Mouse (Mus musculus): ENCODE data around the gene Prps1.
A peak's percentile ranks its signal among the peaks of the same experiment; 100 is the strongest.
"Not testable (repeated sequence)": the region's sequence is repeated elsewhere in the genome, so short reads cannot be mapped to it uniquely, and the experiment has no call there.

The Prps1 gene

DNA sequence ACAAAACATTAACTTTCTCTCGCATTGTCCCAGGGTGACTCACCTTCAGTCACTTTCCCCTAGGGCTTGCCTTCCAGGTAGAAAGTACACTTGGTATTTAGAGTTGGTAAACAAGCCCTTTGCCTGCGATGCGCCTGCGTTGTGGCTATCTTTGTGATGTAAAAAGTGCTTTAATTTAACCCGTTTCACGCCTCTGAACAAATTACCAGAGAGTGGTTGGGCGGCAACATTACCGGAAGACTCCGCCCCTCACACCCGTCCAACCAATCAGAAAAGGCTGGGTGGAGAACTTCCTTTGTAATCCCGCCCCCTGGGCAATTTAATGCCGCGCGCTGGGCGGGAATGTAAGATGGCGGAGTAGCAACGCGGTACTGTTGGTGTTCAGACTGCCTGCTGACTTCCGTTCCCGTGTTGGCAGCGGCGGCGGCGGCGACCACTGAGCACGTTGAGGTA lies at the start of gene Prps1:
Prps1 (plus strand) TSS at position 335 of the 453 bp plus-strand sequence.
- peak; percentile 65 for DNase-seq (ENCODE audit: low spot score)

DNA sequence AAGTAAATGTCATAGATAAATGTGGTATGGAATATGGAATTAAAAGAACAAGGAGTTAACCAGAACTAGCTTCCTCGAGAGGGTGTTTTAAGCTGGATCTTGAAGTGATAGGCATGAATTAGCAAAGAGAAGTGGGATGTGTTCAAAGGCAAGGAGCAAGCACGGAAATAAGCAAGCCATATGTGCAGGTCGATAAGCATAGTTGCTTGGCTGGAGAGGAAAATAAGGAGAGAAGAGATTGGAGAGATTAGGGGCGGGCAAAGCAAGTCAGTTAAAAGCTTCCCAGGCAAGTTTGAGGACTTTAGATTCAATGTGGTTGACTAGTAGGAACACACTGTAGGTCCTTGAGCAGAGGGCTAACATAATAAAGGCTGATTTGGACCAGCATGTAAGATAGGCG lies 48.8 kb upstream of the Prps1 start:
- no peak for DNase-seq (ENCODE audit: low spot score)

DNA sequence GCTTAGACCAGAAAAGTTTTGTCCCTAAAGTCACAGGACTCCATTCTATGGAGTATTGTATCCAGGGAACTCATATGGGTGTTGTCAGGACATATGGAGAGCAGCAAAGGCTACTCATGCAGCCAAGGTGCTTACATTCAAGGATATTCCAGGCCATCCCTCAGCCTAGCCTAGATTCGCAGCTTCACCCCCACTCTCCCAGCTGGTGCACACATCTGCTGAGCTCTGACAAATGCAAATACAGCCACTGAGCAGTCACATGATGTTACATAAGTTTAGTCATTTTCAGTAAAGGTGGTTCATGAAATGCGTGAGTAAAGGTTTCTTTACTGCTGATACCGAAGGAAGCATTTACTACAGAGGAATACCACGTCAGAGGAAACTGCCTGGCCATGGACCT lies 37.9 kb upstream of the Prps1 start:
- DNase-seq (ENCODE audit: low spot score): no peak

DNA sequence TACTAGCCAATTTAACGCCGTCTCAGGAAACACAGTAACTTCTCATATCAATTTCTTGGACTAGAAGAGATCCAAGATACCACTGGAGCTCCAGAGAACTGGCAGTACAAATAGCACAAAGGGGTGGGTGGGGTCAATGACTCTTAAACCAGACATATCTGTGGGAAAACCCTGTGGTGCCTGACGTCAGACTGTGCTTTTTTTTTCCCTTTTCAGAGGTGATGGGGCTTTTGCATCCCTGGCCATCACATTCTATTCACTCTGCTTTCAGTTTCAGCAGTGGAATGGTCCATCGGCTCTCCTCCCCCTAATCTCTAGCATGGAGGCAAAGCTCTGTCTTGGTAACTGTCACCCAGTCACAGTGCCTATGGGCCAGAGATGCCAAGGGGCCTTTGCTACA lies 29.3 kb upstream of the Prps1 start:
- DNase-seq (ENCODE audit: low spot score): no peak

DNA sequence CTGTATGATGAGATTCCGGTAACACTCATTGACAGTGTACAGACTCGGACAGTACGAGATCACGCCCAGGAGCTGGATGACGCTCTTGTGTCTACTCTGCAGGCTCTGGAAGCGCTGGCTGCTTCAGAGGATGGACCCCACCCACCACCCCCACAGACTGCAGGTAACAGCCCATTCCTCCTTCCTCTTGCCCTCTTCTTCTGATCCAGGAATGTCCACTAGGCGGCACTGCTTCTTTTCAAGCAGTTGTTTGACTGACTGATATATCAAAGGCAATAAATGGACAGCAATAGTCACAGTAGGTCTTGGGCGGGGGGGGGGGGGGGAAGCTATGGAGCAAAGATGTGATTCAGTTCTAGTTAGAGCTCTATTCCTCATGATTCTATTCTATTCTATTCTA lies 28.2 kb upstream of the Prps1 start:
- no peak for DNase-seq (ENCODE audit: low spot score)

DNA sequence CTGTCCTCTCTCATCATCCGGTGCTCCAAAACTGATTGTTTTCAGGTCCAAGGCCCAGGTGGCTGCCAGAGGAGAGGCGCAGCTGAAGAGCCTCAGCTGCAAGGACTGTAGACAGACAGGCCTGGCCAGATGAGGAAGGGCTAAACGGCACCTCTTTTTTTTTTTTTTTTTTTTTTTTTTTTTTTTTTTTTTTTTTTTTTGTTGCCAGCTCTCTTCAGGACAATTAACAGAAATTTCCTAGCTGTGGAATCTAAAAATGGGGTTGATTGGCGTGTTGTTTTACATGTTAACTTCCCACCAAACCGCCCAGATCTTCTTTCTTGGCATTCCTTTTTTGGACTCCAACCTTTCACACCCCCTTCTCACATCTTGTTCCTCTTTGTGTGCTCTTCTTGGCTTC lies 26.4 kb upstream of the Prps1 start:
- no peak for DNase-seq (ENCODE audit: low spot score)

DNA sequence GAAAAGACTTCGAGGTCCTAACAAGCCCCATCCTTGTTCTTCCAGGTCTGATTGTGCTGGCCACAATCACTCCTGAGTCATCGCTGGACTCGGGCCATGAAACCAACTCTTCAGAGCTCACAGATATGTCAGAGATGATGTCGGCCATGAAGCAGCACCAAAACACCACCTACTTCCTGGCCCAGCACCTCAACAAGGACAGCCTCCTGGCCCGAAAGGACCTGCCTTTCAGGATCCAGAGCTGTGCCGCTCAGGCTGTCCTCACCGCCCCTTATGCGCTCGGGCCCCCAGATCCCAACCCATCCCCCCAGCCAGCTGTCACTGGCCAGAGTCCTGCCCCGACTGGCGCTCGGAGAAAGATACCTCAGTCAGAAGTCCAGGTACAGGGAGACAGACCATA lies 25.9 kb upstream of the Prps1 start:
- no peak for DNase-seq (ENCODE audit: low spot score)

DNA sequence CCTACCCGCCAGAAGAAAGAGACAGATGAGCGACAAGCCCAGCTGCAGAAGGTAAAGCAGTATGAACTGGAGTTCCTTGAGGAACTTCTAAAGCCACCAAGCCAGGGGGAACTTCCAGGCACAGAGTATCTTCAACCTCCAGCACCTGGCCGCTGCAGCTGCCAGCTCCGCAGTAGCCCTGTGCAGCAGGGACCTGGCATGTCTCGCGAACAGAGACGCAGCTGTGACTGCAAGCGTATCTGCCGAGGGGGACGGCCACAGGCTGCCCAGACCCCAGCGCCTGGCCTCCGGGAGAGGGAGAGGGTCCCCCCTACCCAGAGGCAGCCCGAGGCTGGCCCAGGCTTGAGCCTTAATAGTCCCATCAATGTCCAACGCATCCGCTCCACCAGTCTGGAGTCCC lies 24.4 kb upstream of the Prps1 start:
- DNase-seq (ENCODE audit: low spot score): no peak

DNA sequence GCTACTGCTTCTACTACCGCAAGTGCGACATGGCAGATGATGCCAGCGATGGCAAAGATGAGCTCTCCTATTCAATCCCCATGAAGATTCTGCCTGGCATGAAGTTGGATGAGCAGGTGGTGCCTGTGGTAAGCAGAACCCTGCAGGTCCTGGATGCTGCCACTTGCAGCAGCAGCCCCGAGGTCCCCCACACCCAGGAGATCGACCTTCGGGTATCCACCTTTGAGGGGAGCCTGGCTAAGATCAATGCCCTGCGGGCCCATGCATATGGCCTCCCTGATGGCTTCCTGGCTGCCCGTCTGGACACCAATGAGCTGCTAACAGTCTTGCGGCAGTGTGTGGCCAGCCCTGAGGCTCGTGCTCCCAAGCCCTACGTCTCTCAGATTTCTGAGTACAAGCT lies 23.6 kb upstream of the Prps1 start:
- DNase-seq (ENCODE audit: low spot score): no peak

DNA sequence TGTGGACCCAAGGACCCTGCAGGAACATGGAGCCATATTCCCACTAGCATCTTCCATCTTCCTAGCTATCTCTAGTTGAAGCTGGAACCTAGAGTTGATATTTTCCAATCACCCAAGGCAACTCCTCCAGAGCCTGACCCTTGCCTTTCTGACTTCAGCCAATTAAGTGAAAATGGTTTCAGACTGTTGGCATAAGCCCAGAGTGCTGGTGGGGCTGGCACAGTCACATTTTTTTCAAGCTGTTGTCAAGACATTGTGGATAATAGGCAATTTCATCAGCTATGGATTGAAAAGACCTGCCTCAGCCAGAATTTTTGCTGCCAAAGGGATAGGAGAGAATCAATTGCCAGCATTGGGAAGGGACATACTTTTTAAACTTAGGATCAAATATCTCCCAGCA lies 18.5 kb upstream of the Prps1 start:
- no peak for DNase-seq (ENCODE audit: low spot score)

DNA sequence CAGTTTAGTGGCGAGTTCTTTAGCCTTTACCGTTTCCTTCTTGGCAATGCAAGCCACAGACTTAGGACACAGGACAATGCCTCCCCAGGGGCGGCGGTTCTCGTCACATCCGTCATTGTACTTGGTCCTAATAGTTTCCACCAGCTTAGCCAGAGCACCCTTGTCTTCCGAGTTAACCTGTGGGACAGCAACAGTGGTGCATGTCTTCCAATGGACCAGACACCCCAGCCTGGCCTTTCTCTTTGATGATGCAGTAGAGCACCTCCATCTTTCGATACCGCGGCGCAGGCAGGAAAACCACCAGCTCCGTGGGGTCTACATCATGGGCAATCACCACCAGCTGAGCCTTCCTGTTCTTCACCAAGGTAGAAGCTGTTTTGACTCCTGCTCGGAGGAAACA lies 10.9 kb upstream of the Prps1 start:
- DNase-seq (ENCODE audit: low spot score): no peak

DNA sequence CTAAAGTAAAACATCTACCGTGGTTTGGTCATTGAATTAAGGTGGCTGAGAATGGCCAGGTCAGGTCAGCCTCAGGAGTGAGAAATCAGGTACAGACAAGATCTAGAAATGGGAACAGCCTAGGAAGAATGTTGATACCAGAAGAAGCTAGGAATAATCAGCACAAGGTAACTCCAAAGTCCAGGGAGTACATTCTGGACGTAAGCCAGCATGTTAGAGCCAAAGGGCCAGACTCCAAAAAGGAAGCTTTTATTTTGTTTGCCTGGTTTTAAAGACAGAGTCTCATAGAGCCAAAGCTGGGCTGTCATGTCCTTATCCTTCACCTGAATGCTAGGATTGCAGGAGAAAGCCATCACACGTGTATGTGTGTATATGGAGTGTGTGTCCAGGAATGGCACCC lies 6.3 kb upstream of the Prps1 start:
- no peak for DNase-seq (ENCODE audit: low spot score)

DNA sequence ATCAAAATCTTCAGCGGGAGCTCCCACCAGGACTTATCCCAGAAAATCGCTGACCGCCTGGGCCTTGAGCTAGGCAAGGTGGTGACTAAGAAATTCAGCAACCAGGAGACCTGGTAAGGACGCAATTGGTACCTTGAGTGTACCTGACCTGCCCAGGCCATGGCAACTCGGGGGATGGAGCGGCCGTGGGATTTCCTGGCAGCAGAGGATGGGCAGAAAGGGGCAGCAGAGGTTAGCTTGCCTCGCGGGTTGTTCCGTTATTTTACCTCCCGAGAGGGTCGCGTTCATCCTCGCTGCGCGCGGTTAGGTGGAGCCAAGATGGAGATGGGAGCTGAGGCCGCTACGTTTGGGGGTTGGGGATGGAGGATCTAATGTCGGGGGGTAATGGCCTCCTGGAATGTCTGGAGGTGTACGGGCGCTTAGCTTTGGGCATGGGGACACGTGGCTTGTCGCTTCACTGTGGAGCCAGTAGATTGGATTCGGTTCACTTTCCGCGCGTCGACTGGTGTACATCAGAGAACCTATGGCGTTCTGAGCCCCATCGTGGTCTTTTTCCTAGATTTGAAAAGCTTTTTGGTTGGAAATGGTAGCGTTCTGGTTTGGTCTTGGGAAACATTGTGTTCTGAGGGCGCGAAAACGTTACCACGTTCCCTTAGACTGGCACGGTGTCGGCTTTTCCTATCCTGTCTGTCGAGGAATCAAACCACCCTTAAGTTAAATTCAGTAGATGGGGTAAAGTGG lies 508 bp downstream of the Prps1 start:
- DNase-seq (ENCODE audit: low spot score): no peak

DNA sequence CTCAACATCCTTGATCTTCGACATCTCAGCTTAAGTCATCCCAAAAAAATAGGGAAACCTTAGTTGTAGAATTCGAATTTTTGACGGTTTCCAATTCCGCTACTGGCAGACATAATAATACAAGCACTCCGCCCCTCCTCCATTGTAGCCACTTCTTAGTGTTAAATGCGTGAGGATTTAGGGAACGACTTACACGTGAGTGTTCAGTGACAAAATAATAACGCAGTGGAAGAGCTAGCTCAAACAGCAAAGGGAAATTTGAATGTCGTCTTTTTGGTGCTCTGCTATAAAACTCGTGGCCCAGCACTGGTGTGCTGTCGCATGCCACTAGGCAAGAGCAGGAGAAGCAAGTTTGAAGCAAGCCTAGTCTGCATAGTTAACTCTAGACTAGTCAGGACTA lies 1.1 kb downstream of the Prps1 start:
- DNase-seq (ENCODE audit: low spot score): no peak

DNA sequence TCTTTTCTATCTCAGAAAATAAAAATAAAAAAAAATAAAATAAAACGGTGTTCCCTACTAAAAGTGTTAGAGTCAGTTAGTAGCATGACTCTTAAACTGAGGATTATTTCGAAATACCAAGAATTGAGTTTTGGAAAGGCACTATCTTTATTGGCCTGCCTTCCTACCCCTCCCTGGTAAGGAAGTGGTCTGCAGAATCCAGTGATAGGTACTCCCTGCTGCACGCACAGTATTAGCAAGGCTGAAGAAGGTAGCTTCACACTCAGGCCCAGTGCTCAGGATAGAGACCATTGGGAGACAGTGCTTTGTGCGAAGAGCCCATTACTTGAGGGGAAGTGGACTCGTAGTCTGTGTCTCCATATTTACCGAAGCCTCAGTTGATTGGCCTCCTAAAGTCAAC lies 21.8 kb downstream of the Prps1 start:
- no peak for DNase-seq (ENCODE audit: low spot score)

DNA sequence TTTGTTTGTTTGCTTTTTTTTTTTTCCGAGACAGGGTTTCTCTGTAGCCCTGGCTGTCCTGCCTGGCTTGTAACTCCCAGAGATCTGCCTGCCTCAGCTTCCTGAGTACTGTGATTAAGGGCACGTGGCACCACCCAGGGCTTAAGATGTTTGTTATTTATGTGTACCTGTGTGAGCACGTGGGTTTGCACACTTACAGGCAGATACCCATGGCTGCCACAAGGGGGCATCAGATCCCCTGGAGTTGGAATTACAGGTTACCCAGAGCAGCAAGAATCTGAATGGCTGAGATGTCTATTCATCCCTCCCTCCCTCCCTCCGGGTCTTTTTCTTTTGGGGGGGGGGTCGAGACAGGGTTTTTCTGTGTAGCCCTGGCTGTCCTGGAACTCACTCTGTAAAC lies 22.8 kb downstream of the Prps1 start:
- no peak for DNase-seq (ENCODE audit: low spot score)

DNA sequence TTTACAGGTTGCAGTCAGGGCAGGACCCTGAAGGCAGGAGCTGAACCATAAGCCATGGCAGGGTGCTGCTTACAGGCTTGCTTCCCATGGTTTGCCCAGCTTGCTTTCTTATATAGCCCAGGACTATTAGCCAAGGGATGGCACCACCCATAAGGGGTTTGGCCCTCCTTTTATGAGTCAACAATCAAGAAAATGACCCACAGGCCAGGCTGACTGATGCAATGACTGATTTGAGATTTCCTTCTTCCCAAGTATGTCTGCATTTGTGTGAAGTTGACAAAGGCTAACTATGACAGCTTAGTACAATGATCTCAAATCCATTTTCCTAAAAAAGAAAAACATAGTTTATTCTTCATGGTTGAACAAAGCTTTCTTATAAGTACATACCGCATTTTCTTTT lies 32.8 kb downstream of the Prps1 start:
- DNase-seq (ENCODE audit: low spot score): no peak

DNA sequence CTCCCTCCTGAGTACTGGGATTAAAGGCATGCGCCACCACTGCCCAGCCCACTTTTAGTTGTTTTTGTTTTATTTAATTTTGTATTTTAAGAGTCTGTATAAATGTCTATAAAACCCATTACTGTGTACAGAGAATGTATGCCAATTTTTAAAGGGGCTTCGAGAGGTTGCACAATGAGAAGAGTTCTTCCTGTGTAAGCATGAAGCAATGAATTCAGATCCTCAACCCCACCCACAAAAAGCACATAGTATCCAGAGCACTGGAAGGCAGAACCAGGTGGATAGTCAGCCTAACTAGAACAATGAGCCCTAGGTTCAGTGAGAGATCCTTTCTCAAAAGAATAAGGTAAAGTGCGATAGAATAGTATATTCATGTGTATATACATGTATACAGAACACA lies 33.8 kb downstream of the Prps1 start:
- DNase-seq (ENCODE audit: low spot score): no peak

DNA sequence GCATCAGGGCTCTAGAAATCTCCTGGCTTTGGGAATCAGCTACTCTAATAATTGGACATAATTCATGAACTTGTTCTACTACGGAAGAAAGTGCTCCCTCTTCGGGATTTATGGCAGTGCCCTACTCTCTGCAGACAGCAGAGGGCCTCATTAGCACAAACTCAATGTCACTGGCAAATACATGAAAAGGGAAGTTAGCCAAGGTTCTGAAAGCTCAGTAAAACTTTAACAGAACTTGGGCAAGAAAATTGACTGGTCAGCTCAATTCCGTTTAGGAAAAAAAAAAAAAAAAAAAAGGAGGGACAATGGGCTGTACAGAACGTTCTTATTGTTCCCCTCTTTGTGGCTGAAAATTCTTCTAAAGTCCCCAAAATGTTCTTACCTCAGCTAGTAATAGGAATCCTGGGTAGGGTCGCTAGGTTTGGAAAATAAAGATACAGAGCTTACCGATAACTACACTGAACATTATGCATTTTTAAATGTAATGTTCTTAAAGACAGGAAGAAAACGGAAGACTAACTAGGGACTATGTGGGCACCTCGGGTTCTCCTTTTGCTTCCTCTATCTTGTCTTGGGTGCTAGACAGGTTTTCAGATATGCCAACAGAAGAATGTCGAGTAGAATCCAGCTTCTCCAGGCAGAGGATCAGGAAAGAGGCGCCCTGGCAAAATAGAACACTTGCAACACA lies 35.6 kb downstream of the Prps1 start:
- DNase-seq (ENCODE audit: low spot score): peak; percentile 21

DNA sequence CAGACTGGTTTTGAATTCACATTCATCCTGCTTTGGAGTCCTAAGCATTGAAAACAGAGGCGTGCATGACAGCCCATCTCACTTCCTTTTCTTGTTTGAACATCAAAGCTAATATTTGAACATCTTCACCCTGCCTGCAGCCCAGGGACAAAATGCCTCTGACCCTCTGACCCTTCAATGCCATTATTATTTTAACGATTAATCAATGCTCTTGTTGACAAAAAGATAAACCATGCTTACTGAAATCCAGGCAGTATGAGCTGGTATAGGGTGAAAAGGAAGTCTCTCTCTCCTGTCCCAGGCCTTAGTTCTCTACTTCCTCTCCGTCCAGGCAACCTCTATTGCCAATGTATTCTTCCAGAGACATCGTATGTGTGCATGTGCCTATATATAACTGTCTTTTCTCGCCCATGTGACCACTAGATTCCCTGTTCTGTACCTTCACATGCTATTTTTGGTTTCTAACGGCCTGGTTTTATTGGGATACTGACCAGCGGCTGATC lies 37.2 kb downstream of the Prps1 start:
- no peak for DNase-seq (ENCODE audit: low spot score)

DNA sequence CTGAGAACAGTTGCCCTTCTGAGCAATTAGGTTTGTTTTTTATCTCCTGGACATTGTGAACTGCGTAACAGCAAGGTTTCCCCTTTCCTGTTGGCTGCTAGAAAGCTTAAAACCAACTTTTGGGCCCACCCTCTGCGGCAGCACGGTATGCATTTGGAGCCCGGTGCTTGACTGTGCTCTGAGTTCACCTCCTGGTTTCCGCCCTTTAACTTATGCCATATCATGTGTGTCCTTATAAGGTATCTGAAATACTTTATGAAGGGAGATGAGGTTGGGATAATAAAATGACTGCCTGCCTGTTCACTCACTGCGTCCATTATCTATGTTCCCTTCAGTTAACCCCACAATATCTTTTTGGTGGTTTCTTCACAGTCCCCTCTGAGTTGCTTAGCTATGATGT lies 37.8 kb downstream of the Prps1 start:
- DNase-seq (ENCODE audit: low spot score): no peak

DNA sequence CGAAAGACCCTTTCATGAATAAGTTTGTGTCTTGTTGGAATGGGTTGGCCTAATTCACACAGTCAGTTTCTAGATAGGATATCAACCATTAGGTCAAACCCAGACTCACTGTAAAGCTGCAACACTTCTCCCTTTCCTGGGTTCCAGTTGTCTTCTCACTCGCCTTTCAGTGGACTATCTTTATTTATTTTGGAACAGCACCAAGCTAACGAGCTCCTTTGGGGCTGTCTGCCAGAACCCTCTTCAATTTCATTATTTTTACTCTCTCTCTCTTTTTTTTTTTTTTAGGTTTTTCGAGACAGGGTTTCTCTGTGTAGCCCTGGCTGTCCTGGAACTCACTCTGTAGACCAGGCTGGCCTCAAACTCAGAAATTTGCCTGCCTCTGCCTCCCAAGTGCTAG lies 42.0 kb downstream of the Prps1 start:
- DNase-seq (ENCODE audit: low spot score): not testable (repeated sequence)

DNA sequence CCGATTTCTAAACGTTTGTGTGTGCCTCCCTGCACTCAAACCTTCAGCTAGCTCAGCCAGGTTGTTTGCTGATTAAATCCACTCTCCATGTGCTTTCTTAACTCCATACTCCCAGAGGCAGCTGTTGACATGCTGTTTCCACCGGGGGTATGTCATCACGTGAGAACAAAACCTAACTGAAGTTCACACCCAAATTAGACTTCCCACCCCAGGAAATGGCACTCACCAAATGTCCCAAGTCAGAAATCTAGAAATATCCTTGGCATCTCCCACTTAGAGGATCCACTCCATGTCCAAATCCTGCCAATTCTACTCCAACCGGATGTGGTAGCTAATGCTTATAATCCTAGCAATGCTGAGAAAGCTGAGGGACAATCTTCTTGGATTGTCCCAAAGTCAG lies 43.9 kb downstream of the Prps1 start:
- no peak for DNase-seq (ENCODE audit: low spot score)
